Mouse (Mus musculus) activated CD4-positive, CD25-positive, alpha-beta regulatory T cell, adult 4 months (primary cell): ENCODE data around the gene Nmbr. TPM values are rescaled to one million over a fixed set of nuclear protein-coding genes. Genes with fewer than 3 reads are reported as not detected.
A peak's percentile ranks its signal among the peaks of the same experiment; 100 is the strongest.

Experiments
- ATAC-seq: one replicate; pipeline ENCODE4 v1.8.0; 2017
- polyA plus RNA-seq, 2 experiments: library from polyadenylated mRNA; unstranded; fragments of 100-300 nt; shearing (Covaris generic); gene quantifications; one replicate each; pipeline ENCODE4 v1.2.1; 2017

Gene Nmbr
- polyA plus RNA-seq, result not detected

DNA sequence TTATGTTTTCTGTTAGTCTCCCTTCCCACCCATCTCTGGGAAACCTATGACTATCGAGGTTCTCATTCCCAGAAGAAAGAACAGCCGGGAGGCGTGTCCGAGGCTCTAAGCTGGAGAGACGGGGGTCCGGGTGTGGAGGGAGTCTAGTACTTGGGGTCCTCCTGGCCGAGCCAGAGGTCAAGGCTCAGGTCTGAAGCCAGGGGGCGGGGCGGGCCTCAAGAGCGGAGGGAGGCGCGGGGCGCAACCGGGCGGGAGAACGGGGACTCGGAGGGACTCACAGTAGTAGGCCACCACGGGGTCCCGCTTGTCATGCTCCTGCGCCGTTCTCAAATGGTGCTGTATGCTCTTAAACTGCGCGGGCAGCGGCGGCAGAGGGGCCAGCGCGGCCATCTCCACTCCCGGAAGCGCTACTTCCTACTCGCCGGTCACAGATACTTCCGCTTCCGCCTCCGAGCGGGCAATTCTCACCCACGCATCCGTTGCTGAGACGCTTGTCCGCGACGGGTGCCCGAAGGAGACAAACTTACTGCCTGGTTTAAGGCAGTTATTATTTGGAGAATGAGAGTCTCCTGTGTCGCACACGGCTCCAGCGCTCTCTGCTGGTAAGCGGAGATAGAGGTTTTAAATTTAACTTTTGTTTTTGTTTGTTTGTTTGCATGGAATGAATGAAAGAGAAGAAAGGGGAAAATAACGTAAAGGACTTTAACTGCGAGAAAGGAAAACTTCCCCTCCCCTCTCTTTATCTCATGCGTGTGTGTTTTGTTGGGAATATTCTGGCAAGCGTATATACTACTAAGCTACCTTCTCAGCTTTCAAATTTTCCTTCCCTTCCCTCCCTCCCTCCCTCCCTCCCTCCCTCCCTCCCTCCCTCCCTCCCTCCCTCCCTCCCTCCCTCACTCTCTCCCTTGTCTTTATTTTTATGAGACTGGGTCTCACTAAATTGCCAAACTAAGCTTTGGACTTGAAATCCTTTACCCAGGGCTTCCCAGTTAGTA is at the start of gene Nmbr, which contains the start of gene Vta1:
Nmbr (plus strand) TSS at position 520 of the 995 bp plus-strand sequence.
Vta1 (minus strand) TSS at position 489 of the 995 bp plus-strand sequence.
- peak; percentile 98 for ATAC-seq

DNA sequence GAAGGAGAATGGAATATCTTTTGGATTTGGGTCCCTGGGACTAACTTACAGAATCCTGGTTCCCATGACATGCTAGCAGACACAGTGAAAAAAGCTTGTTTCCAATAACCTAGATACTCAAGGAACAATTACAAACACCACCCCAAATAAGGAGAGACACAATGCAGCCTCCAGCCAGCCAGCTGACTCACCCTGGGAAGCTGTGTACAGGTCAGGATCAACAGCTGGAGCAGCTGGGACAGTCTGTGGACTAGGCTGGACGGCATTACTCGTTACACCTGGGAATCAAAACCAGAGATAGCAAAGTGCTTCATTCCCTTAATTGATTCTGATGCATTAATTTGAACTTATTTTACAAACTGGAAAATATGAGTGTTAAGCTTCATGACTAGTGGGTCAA is 44.5 kb upstream of the Nmbr start:
- no peak for ATAC-seq

- no peak for ATAC-seq
These were observed 39.2 kb upstream of the Nmbr start for GRCm38 (mm10) chr10:14666147-14666546.

GRCm38 (mm10) chr10:14685663-14686062 is 19.7 kb upstream of the Nmbr start:
- no peak for ATAC-seq

DNA sequence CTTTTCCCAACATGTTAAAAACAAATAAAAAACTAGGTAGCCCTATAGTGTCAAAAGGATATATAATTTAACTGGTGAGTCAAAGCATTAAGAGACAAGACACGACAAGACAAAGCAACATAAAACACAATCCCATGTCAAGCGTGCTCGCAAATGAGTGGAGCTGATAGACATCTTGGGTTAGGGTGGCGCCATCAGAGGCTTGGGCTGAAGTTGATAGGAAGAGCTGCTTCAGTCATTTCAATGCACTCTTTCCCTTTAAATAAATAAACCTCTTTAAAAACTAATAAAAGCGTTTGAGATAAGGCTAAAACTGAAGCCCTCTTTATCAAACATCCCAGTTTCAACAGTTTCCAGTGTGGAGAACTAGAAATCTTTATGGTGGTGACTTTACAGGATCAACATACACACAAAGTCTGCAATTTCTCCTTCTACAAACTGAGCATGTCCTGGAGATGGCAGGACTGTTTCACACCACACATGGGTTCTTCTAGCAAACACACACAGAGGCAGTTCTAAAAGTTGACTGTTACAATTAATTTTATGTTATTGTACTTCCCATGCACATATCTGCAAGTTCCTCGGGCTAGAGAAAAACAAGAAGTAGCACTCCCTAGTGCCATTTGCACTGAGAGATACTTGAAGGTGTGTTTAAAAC is 16.5 kb upstream of the Nmbr start:
- ATAC-seq, result no peak

DNA sequence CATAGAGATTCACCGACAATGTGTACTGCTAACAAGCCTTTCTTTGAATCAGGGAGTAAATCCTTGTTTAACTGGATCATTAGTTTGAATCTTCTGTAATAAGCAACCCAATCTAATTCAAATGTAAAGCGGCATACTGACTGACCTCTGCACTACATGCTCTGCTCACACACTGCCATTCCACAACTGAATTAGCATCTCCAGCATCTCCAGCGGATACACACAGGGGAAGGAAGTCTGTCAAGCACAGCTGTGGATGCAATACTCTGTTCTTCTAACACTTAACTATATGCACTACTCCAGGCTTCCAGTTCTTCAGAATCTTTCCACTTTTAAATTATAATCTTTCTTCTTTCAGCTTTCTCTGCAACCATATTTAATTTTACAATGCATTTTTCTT is 15.0 kb upstream of the Nmbr start:
- no peak for ATAC-seq

DNA sequence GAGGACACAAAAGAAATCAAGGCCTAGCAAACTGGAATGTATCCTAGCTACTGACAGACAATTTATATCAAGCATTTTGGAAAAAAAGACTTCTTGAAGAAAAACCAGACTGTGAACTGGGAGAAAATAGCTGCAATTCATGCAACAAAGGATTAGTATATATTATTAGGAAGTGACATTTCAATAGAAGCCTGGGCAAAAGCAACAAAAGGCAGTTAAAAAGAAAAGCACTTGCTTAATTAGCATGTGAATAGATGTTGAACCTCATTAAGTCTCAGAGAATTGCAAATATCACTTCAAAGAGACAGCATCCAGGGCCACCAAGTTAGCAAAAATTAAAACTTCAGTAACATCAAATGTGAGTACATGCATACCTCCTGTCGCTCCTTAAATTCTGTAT is 2.2 kb upstream of the Nmbr start:
- no peak for ATAC-seq

DNA sequence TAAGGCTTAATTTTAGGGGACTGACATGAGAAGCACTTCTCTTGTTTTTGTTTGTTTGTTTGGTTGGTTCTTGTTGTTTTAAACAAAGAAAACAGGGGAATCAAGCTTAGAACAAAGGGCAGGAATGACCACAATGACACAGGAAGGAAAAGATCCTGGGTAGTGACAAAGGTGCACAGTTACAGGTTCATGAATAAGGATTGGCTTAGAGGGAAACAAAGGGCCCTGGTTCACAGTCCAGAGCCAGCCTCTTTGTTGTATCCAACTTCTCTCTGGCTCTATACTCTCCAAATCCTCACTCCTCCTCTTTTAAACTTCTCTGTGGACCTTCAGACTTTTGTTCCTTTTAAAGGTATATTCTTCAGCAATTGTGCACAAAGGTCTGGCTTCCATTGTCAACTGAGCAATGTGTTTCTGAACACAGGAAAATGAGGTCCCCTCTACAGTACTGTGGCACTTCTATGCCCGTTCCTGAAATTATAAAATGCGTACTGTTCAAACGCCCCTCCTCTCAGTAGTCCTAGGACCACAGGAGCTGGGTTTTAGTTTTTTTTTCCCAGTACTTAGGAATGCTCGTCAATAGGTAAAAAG is 1.5 kb upstream of the Nmbr start:
- ATAC-seq, result no peak

DNA sequence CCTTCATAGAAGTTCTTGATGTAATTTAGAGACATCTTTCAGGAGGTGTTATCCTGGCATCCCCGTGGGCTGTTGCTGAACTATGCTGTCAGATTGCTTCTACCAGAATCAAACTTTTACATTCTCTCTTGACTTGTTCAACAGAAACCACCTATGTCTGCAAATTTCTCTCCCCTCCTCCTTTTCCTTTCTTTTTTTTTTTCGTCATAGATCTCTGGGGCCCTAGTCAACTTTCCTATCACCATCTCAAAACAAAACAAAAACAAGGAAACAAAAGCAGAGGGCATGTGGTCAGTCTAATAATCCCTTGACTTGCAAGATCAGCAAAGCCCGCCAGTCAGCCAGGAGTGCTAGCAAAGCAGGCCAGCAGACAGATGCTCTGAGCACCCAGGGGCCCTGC is 12.7 kb downstream of the Nmbr start, which contains the start of gene Gje1:
Gje1 (minus strand) TSS at position 101 of the 400 bp plus-strand sequence.
- no peak for ATAC-seq

GRCm38 (mm10) chr10:14725671-14726070 is 20.3 kb downstream of the Nmbr start:
- no peak for ATAC-seq

DNA sequence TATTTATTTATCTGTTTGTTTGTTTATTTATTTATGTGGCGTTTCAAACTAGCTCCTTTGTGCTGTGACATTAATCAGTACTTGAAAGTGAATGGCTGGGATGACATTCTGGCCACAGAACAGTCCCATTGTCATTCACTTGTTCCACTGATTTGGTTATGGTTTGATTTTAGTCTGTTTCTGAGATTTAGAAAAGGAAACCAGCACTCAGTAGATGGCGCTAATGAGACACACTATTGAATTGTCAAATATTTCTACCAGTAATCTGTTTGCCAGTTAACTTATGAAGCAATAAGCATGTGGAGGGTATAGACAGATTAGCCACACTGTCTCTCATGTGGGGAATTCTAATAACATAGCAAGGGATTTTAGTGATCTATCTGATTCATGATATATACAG is 28.9 kb downstream of the Nmbr start:
- no peak for ATAC-seq

DNA sequence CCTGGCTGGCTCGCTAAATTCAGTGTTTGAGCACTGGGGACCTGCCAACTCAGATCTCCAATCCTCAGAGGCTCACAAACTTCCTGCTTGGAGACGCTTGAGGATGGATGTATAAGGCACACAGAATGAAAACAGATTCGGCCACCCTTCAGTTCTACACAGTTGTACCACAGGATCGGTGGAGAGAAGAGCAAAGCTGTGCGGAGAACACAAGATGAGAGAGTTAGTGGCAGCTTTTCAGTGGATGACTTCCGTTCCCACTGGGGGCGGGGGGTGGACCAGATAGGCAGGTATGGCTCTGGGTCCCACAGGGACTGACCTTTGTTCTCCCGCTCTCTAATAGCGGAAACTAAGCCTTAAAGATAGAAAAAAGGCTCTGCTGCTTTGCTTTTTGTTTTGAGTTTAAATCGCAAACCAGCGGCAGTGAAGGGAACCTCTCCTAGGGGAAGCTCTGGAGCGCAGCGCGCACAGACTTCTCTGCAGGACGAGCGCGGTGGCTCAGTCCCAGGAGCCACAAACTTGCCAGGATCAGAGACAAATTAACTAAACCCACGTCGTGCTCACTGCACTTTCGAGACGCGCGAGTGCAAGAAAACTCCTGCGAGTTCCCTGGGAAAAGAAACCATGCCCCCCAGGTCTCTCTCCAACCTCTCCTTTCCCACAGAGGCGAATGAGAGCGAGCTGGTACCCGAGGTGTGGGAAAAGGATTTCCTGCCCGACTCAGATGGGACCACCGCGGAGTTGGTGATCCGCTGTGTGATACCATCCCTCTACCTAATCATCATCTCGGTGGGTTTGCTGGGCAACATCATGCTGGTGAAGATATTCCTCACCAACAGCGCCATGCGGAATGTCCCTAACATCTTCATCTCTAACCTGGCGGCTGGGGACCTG is 54.5 kb downstream of the Nmbr start:
- ATAC-seq, result no peak

- no peak for ATAC-seq
These were observed 55.2 kb downstream of the Nmbr start for GRCm38 (mm10) chr10:14760618-14761017.

DNA sequence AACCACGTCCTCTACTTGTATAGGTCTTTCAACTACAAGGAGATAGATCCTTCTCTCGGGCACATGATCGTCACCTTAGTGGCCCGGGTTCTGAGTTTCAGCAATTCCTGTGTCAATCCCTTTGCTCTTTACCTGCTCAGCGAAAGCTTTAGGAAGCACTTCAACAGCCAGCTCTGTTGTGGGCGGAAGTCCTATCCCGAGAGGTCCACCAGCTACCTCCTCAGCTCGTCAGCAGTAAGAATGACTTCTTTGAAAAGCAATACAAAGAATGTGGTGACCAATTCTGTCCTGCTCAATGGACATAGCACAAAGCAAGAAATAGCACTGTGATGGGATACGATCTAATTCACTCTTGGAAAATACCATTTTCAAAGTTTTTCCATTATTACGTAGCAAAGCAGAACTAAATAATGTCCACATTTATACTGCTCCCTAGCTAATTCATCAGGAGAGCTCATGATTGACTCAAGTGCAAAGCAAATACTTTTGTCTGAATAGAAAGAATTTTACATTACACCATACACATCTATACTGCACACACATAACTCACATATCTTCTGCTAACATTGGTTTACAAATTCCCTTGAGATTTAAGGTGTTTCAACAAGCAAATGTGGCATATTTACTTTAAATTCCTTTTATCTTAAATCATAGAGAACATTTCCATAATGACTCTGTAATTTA is 65.0 kb downstream of the Nmbr start:
- no peak for ATAC-seq

DNA sequence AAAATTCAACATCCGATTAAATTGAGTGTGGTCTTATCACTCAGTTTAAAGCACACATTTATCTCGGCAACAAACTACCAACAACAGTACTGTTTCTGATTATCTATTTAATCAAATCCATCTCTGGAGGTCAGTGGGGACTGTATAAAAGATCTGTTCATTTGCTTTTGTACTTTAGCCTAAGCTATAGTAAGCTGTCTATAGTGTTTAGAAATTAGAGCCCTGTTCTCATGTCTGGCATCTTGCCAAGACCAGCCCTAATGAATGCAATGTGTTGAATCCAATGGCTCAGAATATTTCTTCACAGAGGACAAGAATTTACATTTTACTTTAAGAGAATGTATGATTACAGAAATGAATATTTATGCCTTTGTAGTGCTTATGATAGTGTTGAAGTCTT is 69.1 kb downstream of the Nmbr start:
- no peak for ATAC-seq

DNA sequence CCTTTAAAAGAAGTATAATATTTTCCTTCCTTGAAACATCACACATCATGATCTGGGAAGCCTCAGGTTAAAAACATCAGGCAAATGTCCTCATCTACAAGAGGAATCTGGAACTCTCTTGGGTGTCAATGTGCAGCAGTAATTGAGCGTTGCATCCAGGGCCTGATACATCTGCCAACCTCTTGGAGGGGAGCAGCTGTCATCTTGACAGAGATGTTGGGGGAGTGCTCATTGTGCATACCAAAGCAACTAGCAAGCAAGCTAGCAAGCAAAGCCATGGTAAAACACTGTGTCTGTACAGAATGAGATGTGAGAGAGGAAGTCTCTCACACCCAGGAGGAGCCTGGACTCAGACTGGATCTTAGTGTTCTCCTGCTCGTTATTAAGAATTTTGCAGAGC is 84.6 kb downstream of the Nmbr start:
- ATAC-seq, result no peak

DNA sequence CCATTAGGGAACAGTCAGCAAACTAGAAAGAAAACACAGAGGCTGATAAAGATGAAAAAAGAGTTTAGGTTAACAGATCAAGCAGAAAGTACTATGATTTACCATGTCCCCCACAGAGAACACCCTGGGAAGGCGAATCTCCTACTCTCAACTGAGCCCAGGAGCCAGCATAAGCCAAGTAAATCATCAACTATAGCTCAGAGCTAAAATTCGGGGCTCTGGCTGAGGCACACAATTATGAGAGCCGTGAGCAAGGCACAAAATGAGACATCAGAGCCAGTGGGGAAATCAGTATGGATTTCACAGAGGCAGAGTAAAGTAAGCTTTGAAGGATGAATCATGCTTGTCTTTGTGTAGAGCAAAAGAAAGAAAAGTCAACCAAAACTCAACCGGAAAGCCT is 111.6 kb downstream of the Nmbr start:
- no peak for ATAC-seq
